Mouse (Mus musculus) thymus, adult 2 months (tissue): ENCODE data around the gene B3gnt5. TPM values are rescaled to one million over a fixed set of nuclear protein-coding genes. Genes with fewer than 3 reads are reported as not detected.
"Not testable (repeated sequence)": the region's sequence is repeated elsewhere in the genome, so short reads cannot be mapped to it uniquely, and the experiment has no call there.

Source experiments
- DNase-seq: peaks from one replicate; pipeline ENCODE4 v3.0.0; 2021
- H3K27ac ChIP-seq: fragments of 200-500 bp; 2 replicates; pipeline ENCODE4 v1.5.1; 2012; ENCODE audit warnings: low read length, control low read depth; ENCODE audit not compliant: control insufficient read depth, insufficient read depth
- H3K27me3 ChIP-seq: fragments of 200-500 bp; 2 replicates; pipeline ENCODE4 v1.6.1; 2012; ENCODE audit warnings: mild to moderate bottlenecking, low read length, moderate library complexity, mixed read lengths; ENCODE audit not compliant: control insufficient read depth, insufficient read depth
- H3K36me3 ChIP-seq: fragments of 200-500 bp; 2 replicates; pipeline ENCODE4 v1.6.1; 2012; ENCODE audit warnings: mild to moderate bottlenecking, low read length, moderate library complexity; ENCODE audit not compliant: control insufficient read depth, insufficient read depth
- H3K4me1 ChIP-seq: fragments of 200-500 bp; replicated peaks from 2 replicates; pipeline ENCODE4 v1.6.1; 2012; ENCODE audit warnings: low read length; ENCODE audit not compliant: control insufficient read depth, insufficient read depth
- H3K4me3 ChIP-seq: fragments of 200-500 bp; 2 replicates; pipeline ENCODE4 v1.5.1; 2012; ENCODE audit warnings: mild to moderate bottlenecking, low read length, control low read depth, moderate library complexity; ENCODE audit not compliant: control insufficient read depth, insufficient read depth
- CTCF ChIP-seq: fragments of 200-500 bp; IDR thresholded peaks from 2 replicates; pipeline ENCODE4 v1.5.1; 2012; ENCODE audit warnings: mild to moderate bottlenecking, control low read depth, low read length, moderate library complexity, borderline replicate concordance; ENCODE audit not compliant: control insufficient read depth, poor library complexity, insufficient read depth; ENCODE audit errors: extremely low read depth
- POLR2A ChIP-seq: fragments of 200-500 bp; IDR thresholded peaks from 2 replicates; pipeline ENCODE4 v1.6.1; 2012; ENCODE audit warnings: mild to moderate bottlenecking, low read length, control low read depth, moderate library complexity; ENCODE audit not compliant: control insufficient read depth, poor library complexity, insufficient read depth; ENCODE audit errors: extremely low read depth
- WGBS: fragments of 180-500 bp; shearing (Covaris S2); methylation state at CpG from one replicate; pipeline ENCODE4 v1.1.7; 2018; 5-methylcytosine and 5-hydroxymethylcytosine counted together
- polyA plus RNA-seq: library from polyadenylated mRNA; depleted of rRNA; stranded (reverse); fragments of >200 nt; gene quantifications from 2 replicates; pipeline ENCODE4 v1.2.3, GENCODE M21; 2012; rRNA removed

Gene B3gnt5
- polyA plus RNA-seq: 2.0 and 2.1 TPM in 2 replicates

DNA sequence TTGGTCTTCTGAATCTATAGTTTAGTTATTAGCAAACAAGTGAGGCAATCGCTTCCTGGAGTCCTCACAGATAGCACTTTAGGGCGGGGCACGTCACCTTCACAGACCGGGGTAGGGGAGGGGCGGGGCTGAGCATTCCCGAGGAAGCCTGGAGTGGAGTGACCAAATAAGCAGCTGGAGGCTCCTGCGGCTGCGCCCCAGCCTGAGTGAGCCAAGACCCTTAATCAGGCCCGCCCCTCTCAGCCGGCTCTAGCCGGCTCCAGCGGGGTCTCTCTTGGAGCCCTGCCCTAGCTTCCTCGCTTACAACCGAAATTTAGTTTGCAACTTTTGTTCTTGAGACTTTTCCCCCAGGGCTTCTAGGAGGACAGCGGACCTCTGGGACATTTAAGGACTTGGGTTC is at the start of gene B3gnt5:
TSS of gene B3gnt5 (plus strand) at position 135 of the 400 bp plus-strand sequence.
- WGBS: 1% methylated on average over 15 of the region's 15 CpGs
- TF ChIP-seq CTCF (no peak), POLR2A (no peak)

GRCm38 (mm10) chr16:19720959-19721358 is 39.0 kb upstream of the B3gnt5 start:
- no peak overlapping the region for H3K27ac ChIP-seq

More for the DNA sequence above, at the start of gene B3gnt5:
- Histone ChIP-seq H3K27me3 (no peaks in the 10 kb centered on the region), H3K36me3 (no peaks in the 10 kb centered on the region), H3K27ac (no peak within 1 kb of the TSS), H3K4me1 (peaks cover 4% of the 10 kb centered on the region), H3K4me3 (peak within 1 kb of the TSS; percentile 79)
- peak; percentile 49 for DNase-seq

GRCm38 (mm10) chr16:19724139-19724538 is 35.9 kb upstream of the B3gnt5 start:
- not testable (repeated sequence) for H3K4me1 ChIP-seq

More at GRCm38 (mm10) chr16:19720959-19721358, 39.0 kb upstream of the B3gnt5 start:
- Histone ChIP-seq H3K36me3 (no peaks in the 10 kb centered on the region), H3K27me3 (no peaks in the 10 kb centered on the region), H3K4me1 (no peaks in the 10 kb centered on the region), H3K4me3 (no peak overlapping the region)
- no peak for DNase-seq
- TF ChIP-seq CTCF: no peak
- TF ChIP-seq POLR2A: no peak
- WGBS: 74% methylated on average over 2 of the region's 2 CpGs

DNA sequence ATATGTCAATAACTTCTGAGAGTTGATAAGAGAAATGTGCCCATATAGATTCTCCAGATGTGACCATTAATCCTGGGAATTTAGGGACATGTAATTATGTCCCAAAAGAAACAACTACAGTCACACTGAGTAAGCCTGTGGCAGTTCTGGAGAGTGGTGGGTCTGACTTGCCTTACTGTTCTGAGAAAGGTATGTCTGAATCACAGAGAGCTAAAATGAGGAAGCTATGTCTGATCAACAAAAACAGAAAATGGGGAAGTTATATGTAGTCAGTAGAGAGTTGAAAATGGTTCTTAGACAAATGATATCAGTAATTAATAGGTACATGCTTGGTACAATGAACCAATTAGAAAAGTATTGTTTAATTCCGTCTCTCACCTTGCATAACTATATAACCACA is 27.1 kb upstream of the B3gnt5 start:
- no peak for DNase-seq
- no peak for TF ChIP-seq POLR2A
- TF ChIP-seq CTCF: no peak
- 89% methylated on average over 1 of the region's 1 CpGs for WGBS
- no peaks in the 10 kb centered on the region for H3K27me3 ChIP-seq
- no peaks in the 10 kb centered on the region for H3K36me3 ChIP-seq
- H3K4me3 ChIP-seq: no peak overlapping the region
- H3K27ac ChIP-seq: no peak overlapping the region
- H3K4me1 ChIP-seq: no peaks in the 10 kb centered on the region

More at GRCm38 (mm10) chr16:19724139-19724538, 35.9 kb upstream of the B3gnt5 start:
- WGBS: 45% methylated on average over 2 of the region's 2 CpGs
- not testable (repeated sequence) for H3K27me3 ChIP-seq, H3K4me3 ChIP-seq, H3K27ac ChIP-seq, DNase-seq, H3K36me3 ChIP-seq

DNA sequence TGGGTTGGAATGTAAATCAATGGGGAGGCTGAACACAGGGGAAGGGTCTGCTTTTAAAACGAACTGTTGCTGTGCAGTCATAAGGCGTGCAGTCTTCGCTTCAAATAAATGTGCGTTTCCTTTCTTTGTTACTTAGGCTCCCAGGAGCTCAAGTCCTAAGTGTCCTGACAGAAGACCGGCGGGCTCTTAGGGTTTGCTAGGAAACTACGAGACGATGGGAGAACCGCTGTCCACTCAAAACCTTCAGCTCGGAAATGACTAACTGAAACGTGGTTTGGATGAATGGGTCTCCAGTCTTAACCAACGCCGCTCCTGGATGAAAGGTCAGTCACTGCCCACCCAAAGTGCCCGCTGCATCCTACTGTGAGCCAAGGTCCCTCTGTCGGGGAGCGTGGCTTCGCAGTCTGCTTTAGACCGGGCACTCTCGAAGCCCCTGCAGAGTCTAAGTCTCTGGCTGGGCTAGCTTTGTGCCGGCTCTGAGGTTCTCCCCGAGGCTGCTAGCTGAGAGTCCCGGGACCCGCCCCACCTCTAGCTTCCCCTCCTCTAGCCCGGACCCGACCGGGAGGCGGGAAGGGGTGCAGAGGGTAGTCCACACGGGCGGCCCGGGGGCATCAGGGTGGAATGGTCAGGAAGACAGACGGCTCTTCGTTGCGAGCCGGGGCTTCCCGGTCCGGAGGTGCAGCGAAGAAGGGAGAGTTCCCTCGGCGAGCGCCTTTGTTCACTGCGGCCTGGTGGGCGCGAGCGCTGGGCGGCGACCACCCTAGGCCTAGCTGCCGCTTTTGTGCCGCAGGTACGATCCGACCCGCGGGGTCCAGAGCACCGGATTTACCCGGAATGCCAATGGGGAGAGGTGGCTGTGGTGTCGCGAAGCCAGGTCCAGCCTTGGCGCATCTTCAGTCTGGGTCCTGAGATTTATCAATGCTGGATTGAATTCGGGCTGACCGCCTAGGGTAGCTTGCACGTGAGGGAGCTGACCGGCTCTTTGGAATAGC is 793 bp downstream of the B3gnt5 start:
- WGBS: 1% methylated on average over 61 of the region's 61 CpGs
- H3K4me3 ChIP-seq: peak overlapping the region; percentile 79
- no peaks in the 10 kb centered on the region for H3K27me3 ChIP-seq
- peak; percentile 47 for DNase-seq
- H3K36me3 ChIP-seq: no peaks in the 10 kb centered on the region
- peaks cover 4% of the 10 kb centered on the region for H3K4me1 ChIP-seq
- TF ChIP-seq CTCF (no peak), POLR2A (0 out of 2 replicates have a peak, but pooled peaks have one; percentile 11)
- no peak overlapping the region for H3K27ac ChIP-seq

- no peak for TF ChIP-seq POLR2A
- no peak for TF ChIP-seq CTCF
- Histone ChIP-seq H3K27ac (no peak overlapping the region), H3K36me3 (no peaks in the 10 kb centered on the region; the same call in 1 of the 2 replicates), H3K4me1 (peaks cover 4% of the 10 kb centered on the region), H3K27me3 (no peaks in the 10 kb centered on the region), H3K4me3 (no peak overlapping the region)
- WGBS: 23% methylated on average over 1 of the region's 1 CpGs
- peak; percentile 2 for DNase-seq
These were observed 1.7 kb downstream of the B3gnt5 start for GRCm38 (mm10) chr16:19761691-19762090.
